ENCODE assay signal across 25 mouse cellular contexts in the genomic region with DNA sequence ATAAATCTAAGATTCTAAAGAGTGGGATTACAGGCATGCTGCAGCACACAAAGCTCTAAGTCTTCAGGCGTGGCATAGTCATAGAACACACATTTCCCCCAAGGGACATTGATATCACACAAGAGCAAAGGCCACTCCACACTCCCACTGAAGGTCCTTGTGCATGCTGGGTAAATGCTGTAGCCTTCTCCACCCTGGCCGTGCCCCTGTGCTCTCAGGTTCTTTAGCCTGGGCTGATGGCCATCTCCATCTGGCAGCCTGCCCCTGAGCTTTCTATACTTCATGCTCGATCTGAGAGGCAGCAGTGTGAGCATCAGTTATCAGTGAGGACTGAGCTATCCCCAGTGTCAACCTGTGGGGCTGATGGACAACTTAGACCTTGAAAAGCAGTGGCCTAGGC. TPM values are rescaled to one million over a fixed set of nuclear protein-coding genes. Genes with fewer than 3 reads are reported as not detected.
DNase-seq lines count a peak whose midpoint lies in the region; ATAC-seq and TF ChIP-seq lines count a peak whose summit lies in the region.
"Had no signal": no experiment of that assay in that cellular context is flagged by ENCODE, and none has a peak within 500 bp of the region (broad histone marks: within the 10 kb centered on the region; RNA-seq: fewer than 3 reads in every experiment).

No protein-coding gene starts in this region.

- H3K36me3 ChIP-seq in stomach, postnatal 0 days (ENCODE audit: control insufficient read depth, insufficient read depth, low read length): no peaks in the 10 kb centered on the region
- H3K36me3 ChIP-seq: forebrain, embryonic 15.5 days; heart, embryonic 13.5 days; hindbrain, embryonic 15.5 days; neural tube, embryonic 12.5 days had no signal

- WGBS in stomach, postnatal 0 days: 55% methylated on average over 3 of the region's 3 CpGs

- H3K9ac ChIP-seq in stomach, postnatal 0 days (ENCODE audit: low read length): no peak overlapping the region
- H3K9ac ChIP-seq: forebrain, embryonic 15.5 days; heart, embryonic 13.5 days; hindbrain, embryonic 15.5 days; neural tube, embryonic 12.5 days had no signal

- peak; percentile 48 to 62 for DNase-seq in cerebellum, adult 18-20 months
- DNase-seq in cerebellum, adult 9-10 months: peak; percentile 50
- DNase-seq in gastrocnemius, postnatal 10 days: peak; percentile 36
- DNase-seq in stomach, postnatal 0 days (ENCODE audit: low spot score): peak; percentile 50
- DNase-seq in right cerebral cortex, adult 18-20 months: no peak
- no peak for DNase-seq in frontal cortex, postnatal 25 days (ENCODE audit: low spot score in 2 of 2)
- DNase-seq: B cell, adult 2 months; heart, postnatal 36 days; kidney, adult 9 months; kidney, postnatal 4 days; lung, adult 2 months; lung, postnatal 36 days; thymus, postnatal 36 days had no signal

- no peak overlapping the region for H3K4me3 ChIP-seq in stomach, postnatal 0 days (ENCODE audit: low read depth, low read length)
- H3K4me3 ChIP-seq: erythroblast, embryonic 14.5 days; forebrain, embryonic 15.5 days; heart, embryonic 13.5 days; hindbrain, embryonic 15.5 days; neural tube, embryonic 12.5 days had no signal

- TF ChIP-seq EP300 in stomach, postnatal 0 days (optimal IDR thresholded peaks at IDR 0.05): no peak

- H3K27me3 ChIP-seq in stomach, postnatal 0 days (ENCODE audit: control insufficient read depth, insufficient read depth, low read length): no peaks in the 10 kb centered on the region
- H3K27me3 ChIP-seq: forebrain, embryonic 15.5 days; heart, embryonic 13.5 days; hindbrain, embryonic 15.5 days; neural tube, embryonic 12.5 days; Patski had no signal

- H3K27ac ChIP-seq in stomach, postnatal 0 days (replicated peaks): no peak overlapping the region
- H3K27ac ChIP-seq: forebrain, embryonic 15.5 days; heart, embryonic 13.5 days; hindbrain, embryonic 15.5 days; neural tube, embryonic 12.5 days had no signal

- ATAC-seq in cerebellum, adult (ENCODE audit: insufficient number of reproducible peaks, low FRiP score, low TSS enrichment): no peak
- ATAC-seq in stomach, postnatal 0 days (ENCODE audit: low FRiP score, low TSS enrichment): peak; percentile 85
- ATAC-seq: activated CD4-positive, CD25-positive, alpha-beta regulatory T cell, adult 4 months; forebrain, embryonic 15.5 days; Patski had no signal

- no peak overlapping the region for H3K4me2 ChIP-seq in stomach, postnatal 0 days (replicated peaks; ENCODE audit: low read depth)
- H3K4me2 ChIP-seq: forebrain, embryonic 15.5 days; heart, embryonic 13.5 days; hindbrain, embryonic 15.5 days; neural tube, embryonic 12.5 days had no signal

- no peaks in the 10 kb centered on the region for H3K9me3 ChIP-seq in stomach, postnatal 0 days (ENCODE audit: control insufficient read depth, low read length)
- H3K9me3 ChIP-seq: forebrain, embryonic 15.5 days; heart, embryonic 13.5 days; hindbrain, embryonic 15.5 days had no signal

- no peaks in the 10 kb centered on the region for H3K4me1 ChIP-seq in stomach, postnatal 0 days (replicated peaks; ENCODE audit: control insufficient read depth, insufficient read depth)
- H3K4me1 ChIP-seq: forebrain, embryonic 15.5 days; hindbrain, embryonic 15.5 days; neural tube, embryonic 12.5 days had no signal

- no peak for TF ChIP-seq CTCF in stomach, postnatal 0 days (IDR thresholded peaks at IDR 0.05; ENCODE audit: low read depth)

RNA-seq across cellular contexts. Expression of gene Cct8l1, which starts 4.0 kb away (rescaled TPM):
- total RNA-seq in gastrocnemius, postnatal 10 days (2021): not detected
- 0.05 and 0.06 TPM in 2 replicates for polyA plus RNA-seq in stomach, postnatal 0 days (2015; fragmentation: Nextera tagmentation; extraction: Ambion mirVana)
- total RNA-seq: common myeloid progenitor, adult 5-6 weeks; liver, adult 2 months; monocyte, adult 5-6 weeks had no signal
- polyA plus RNA-seq: activated CD4-positive, CD25-positive, alpha-beta regulatory T cell, adult 4 months; embryonic facial prominence, embryonic 11.5 days; erythroblast, embryonic 14.5 days; forebrain, embryonic 15.5 days; heart, embryonic 13.5 days; liver, adult 2 months; lung, adult 2 months; Patski had no signal

RNA-seq across cellular contexts. Expression of gene Kmt2c, which starts 21.2 kb away (rescaled TPM):
- total RNA-seq in gastrocnemius, postnatal 10 days (2021): 10 to 100 TPM; 32.1 to 43.2 TPM
- polyA plus RNA-seq in stomach, postnatal 0 days (2015; fragmentation: Nextera tagmentation; extraction: Ambion mirVana): 7.6 and 8.3 TPM in 2 replicates

Comparison
In these comparisons a context has a peak if more than half of its experiments do, and no peak if none do; other contexts are left out.
1. DNase-seq: peak in cerebellum, adult 18-20 months (2 of 2), cerebellum, adult 9-10 months (single experiment), gastrocnemius, postnatal 10 days (single experiment) and stomach, postnatal 0 days (single experiment); none in right cerebral cortex, adult 18-20 months (single experiment) and frontal cortex, postnatal 25 days (0 of 2).